Mouse (Mus musculus): ENCODE results near the gene Ptpru.

- TF ChIP-seq CTCF (IDR thresholded peaks at IDR 0.05; ENCODE audit: low read depth) (no peak), EP300 (IDR thresholded peaks at IDR 0.05; ENCODE audit: low read depth) (no peak)
Measured at GRCm38 (mm10) chr4:131848082-131848481, 10.0 kb upstream of the Ptpru start.
